Mouse (Mus musculus) kidney, postnatal 14 days (tissue): Measurements from ENCODE around the gene Tnfaip8l1.
A peak's percentile ranks its signal among the peaks of the same experiment; 100 is the strongest.

Experiments
- DNase-seq: peaks from one replicate; pipeline ENCODE4 v3.0.0; 2022; ENCODE audit warnings: mixed read lengths

Tnfaip8l1 gene

DNA sequence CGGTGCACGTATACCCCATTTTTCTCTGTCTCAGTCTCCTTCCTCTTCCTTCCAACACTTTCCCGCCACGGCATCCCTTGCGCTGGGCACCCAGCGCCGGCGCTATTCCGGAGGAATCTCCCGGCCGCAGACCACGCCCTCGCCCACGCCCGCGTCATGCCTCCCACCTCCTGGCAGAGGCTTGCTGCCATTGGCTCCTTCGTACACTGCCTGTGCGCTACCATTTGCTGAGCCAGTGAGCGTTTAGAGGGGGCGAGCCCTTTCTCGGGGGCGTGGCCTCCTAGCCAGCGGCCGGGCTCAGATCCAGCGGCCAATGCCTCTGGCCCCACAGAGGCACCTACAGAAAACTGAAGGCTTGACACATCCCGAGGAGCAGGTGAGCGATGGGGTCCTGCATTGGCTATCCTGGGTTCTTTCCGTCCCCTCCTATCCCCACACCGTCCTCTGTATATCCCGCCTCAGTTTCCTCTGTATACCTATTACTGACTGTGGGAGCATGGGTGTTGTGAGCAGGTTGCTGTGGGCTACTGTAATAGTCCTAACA, at the start of gene Tnfaip8l1:
Tnfaip8l1 (plus strand) TSS at position 247 of the 544 bp plus-strand sequence.
- DNase-seq, result peak; percentile 97

DNA sequence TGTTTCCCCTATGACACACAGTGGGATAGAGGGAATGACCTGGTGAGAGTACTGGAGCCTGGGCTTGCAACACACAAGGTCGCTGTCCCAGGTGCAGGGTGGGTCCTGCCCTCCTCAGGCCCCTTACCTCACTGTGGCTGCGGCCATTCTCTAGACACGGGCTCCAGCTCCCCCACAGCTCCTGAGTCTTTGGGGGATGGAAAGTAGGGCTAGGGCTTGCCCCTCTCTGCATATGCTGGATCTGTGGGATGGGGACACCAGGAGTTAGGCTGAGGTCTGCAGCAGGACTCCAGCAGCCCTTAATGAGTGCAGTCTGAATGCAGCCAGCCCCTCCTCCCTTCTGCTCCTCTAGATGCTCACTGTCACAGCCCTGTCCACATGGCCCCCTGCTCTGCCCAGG, 49.5 kb upstream of the Tnfaip8l1 start:
- no peak for DNase-seq

GRCm38 (mm10) chr17:56116193-56116592, 46.1 kb upstream of the Tnfaip8l1 start:
- no peak for DNase-seq

- DNase-seq, result peak; percentile 84
These were observed 45.0 kb upstream of the Tnfaip8l1 start, which contains the start of gene Plin5 for GRCm38 (mm10) chr17:56117251-56117710. Plin5 (minus strand) TSS chr17:56117596.

- no peak for DNase-seq
These were observed 42.8 kb upstream of the Tnfaip8l1 start for GRCm38 (mm10) chr17:56119431-56119830.

DNA sequence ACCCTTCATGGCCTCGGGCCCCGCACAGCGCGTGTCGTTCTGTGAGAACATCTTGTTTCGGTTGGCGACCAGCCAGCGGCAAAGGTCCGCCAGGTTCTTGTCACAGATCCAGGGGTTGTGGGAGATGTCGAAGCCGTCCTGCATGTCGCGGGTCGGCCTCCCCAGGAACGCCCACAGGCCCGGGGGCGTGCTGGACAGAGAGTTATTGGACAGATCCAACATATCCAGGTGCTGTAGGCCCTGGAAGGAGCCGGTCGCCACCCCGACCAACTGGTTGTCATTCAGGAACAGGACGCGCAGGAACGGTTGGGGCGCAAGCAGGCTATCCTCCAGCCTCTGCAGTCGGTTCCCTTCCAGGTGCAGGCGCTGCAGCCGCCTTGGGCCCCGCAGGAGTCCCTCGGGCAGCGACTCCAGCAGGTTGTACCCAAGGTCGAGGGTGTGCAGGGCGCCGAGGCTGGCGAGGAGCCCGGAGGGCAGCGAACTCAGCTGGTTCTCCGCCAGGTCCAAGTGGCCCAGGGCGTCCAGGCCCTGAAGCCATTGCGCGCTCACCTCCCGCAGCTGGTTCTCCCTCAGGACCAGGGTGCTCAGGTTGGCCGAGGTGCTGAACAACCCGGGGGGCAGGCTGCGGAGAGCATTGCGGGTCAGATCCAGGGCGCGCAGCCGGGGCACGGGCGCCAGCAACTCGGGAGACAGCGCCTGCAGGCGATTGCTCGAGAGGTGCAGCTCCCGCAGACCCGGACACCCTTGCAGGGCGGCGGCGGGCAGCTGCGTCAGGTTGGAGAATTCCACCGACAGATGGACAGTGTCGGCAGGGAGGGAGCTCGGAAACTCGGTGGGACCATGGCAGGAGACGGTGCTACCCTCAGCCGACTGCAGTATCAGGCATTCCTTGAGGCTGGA, 42.0 kb upstream of the Tnfaip8l1 start:
- DNase-seq, result peak; percentile 84

GRCm38 (mm10) chr17:56121826-56122225, 40.5 kb upstream of the Tnfaip8l1 start, which contains the start of gene Lrg1:
Lrg1 (minus strand) TSS chr17:56122001.
- no peak for DNase-seq

DNA sequence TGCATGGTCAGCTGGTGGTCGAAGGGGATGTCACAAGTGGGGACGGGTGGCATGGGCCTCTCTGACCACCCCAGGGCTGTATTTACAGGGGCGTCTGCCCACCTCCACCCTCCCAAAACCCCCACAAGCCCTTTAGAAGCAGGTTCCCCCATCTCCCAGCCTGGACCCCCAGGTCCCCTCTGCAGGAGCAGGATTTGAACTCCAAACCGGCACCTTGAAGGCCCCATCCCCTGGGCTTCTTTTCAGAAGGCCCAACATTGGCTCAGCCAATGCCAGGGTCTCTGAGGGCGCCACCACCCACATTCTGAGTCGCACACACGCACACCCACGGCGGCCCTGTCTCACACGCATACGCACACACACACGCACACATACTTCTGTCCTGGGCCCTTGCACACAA, 39.1 kb upstream of the Tnfaip8l1 start:
- DNase-seq, result no peak

DNA sequence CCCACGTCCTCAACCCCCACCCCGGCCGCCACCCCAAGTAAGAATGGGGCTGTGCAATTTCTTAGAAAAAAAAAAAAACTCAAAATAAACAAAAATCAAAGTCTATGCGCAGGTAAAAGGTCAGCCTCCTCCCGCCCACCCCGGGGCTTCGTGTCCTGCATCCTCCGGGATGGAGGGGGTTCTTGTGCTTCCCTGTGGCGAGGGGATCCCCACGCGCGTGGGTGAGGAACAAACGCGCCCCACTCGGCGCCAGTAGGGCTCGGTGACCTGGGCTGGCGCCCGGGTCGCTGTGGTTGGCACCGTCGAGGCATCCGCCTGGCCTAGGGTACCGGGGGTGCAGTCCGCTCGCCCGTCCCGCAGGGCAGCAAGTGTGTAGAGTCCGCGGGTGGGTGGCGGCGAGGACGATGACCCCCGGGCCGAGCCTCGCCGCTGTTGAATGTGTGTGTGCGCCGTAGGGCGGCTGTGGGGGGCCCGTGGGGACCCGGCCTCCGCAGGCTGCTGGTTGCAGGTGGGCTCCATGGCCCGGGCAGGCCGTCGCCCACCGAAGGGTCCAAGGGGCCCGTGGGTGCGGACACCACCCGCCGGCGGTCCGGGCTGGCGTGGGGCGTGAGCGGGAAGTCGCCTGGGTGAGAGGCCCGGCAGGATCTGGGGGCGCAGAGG, 38.5 kb upstream of the Tnfaip8l1 start:
- DNase-seq, result no peak

DNA sequence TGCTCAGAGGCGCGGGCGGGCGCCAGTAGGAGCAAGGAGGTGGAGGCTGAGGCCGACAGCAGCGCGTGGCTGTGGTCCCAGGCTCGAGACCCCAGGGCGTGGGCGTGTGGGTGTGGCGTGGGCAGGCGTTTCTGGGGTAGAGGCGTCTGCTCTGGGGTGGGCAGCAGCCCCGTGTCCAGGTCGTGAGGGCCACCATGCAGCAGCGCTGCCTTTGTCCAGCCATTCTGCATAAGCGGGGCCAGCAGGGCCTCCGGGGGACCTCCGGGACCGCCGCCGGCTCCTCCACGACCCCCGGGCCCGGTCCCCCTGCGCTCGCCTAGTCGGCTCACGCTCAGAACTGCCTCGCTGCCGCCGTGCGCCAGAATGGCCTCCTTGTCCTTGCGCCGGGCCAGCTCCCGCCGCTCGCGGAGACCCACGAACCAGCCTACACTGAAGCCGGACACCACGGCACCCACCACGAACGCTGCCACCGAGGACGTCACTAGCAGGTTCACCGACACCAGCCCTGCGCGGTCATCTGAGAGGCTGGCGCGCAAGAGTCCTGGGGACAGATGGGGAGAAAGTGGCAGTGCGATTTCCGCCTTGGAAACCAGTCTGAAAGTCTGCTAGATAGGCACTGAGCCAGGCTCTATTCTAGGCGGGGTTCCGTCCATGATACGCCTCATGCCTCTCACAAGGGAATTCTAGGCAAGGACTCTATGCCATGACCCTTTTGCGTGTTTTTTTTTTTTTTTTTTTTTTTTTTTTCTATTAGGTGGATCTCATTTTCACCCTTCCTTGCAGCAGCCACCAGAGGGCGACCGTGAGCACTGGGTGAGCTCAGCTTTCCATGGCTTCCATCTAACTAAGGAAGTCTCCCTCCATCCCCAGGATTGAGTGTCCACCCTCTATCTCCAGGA, 37.7 kb upstream of the Tnfaip8l1 start:
- DNase-seq, result peak; percentile 55

GRCm38 (mm10) chr17:56125276-56125630, 37.0 kb upstream of the Tnfaip8l1 start:
- no peak for DNase-seq

- DNase-seq, result no peak
These were observed 36.1 kb upstream of the Tnfaip8l1 start for GRCm38 (mm10) chr17:56126175-56126574.

GRCm38 (mm10) chr17:56128246-56128645, 34.0 kb upstream of the Tnfaip8l1 start:
- no peak for DNase-seq

- DNase-seq, result no peak
These were observed 31.1 kb upstream of the Tnfaip8l1 start for GRCm38 (mm10) chr17:56131136-56131535.

DNA sequence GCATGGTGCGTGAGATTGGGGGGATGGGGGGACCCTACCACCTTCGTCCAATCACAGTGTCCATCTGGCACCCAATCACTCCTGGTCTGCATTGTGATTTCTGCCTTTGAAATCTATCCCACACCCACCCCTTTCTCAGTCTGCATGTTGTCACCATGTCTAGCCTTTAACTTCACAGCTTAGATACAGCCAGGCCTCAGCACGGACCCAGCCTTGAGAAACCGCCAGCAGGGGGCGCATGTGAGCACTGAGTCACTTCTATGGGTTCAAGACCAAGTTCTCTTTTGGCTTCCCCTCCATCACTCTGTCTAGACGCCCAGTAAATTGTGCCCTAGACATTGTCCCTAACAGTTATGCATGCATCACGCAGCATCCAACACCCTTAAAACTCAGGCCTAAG, 30.5 kb upstream of the Tnfaip8l1 start:
- peak; percentile 72 for DNase-seq

DNA sequence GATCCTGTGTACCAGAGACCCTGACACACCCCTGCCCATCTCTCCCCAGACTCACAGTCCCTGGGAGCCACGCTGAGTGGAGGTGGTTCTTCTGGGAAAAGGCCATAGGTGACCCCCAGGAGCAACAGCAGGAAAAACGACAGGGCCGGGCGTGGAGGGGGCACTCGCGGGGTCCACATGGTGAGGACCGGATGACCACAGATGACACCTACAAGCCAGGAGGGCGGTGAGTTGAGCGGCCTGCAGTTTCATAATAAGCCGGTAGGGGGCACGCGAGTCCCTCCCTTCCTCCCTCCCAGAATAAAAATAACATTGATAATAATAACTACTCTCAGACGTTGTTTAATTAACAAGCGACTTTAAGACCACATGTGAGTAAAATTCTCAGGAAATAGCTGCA, 29.6 kb upstream of the Tnfaip8l1 start:
- DNase-seq, result peak; percentile 74

GRCm38 (mm10) chr17:56133457-56134363, 28.6 kb upstream of the Tnfaip8l1 start:
- DNase-seq, result peak; percentile 84

DNA sequence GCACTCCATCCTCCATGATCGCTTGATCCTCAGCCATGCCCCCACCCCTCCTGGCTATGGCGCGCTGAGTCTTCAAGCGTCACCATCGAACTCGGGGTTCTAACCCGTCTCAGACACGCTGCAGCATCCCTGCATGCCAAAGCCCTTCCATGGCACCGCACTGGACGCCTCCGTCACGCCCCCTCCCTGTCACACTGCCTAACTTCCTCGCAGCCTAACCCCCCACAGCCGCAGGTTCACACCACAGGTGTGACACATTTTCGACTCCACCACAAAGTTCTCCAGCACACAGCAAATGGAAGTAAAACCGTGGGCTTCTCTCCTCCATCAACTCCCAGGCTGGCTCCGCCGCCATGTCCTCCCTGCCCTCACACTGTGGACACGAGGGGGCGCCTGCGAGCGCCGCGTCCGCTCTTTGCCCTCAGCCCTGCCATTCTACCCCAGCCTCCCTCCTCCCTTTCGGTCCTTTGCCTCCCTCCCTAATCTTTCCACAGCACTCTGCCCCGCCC, 27.8 kb upstream of the Tnfaip8l1 start:
- DNase-seq, result peak; percentile 72

DNA sequence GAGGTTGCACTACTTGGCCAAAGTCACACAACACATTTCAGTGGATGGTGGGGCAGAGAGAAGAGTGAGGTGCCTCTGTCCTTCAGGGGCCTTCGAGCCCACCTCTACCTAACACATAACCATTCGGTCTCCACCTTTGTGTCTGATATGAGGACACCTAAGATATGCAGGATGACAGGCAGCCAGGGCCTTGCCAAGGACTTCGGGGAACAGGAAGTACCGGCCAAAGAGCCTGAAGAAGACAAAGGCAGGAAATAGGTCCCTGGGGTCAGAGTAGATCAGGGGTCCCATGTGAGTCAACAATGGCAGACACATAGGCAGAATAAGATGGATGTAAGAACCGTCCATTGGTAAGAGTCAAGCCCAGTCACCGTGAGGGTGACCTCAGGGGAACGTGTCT, 25.7 kb upstream of the Tnfaip8l1 start:
- DNase-seq, result no peak

- no peak for DNase-seq
These were observed 24.3 kb upstream of the Tnfaip8l1 start for GRCm38 (mm10) chr17:56137839-56138613.
